Mouse (Mus musculus): ENCODE measurements around the gene Dnajc30.

GRCm38 (mm10) chr5:135066008-135066407 is 2.0 kb downstream of the Dnajc30 start:
- TF ChIP-seq CTCF (IDR thresholded peaks at IDR 0.05; ENCODE audit: borderline replicate concordance, insufficient read depth, low read length) (no peak), POLR2A (IDR thresholded peaks at IDR 0.05; ENCODE audit: low read depth, low read length) (no peak)
